Mouse (Mus musculus) hindbrain, embryonic 15.5 days (tissue): Measurements from ENCODE around the gene Ston1. TPM values are rescaled to one million over a fixed set of nuclear protein-coding genes. Genes with fewer than 3 reads are reported as not detected.

Experiments used
- ATAC-seq: fragments of 200-750 bp; cut with Nextera tagmentation; 2 replicates; pipeline ENCODE4 v1.8.0; 2017; ENCODE audit warnings: low read depth, moderate number of reproducible peaks, moderate TSS enrichment; ENCODE audit not compliant: low FRiP score
- H3K27ac ChIP-seq: fragments of 300-500 bp; sonication (generic); replicated peaks from 2 replicates; pipeline ENCODE4 v1.5.1; 2015; ENCODE audit warnings: mild to moderate bottlenecking, inconsistent platforms
- H3K27me3 ChIP-seq: fragments of 300-500 bp; sonication (generic); 2 replicates; pipeline ENCODE4 v1.6.1; 2015; ENCODE audit warnings: control low read depth, inconsistent platforms
- H3K36me3 ChIP-seq: fragments of 300-500 bp; sonication (generic); 2 replicates; pipeline ENCODE4 v1.6.1; 2015; ENCODE audit warnings: control low read depth, inconsistent platforms
- H3K4me1 ChIP-seq: fragments of 300-500 bp; sonication (generic); replicated peaks from 2 replicates; pipeline ENCODE4 v1.6.1; 2015; ENCODE audit warnings: control low read depth, inconsistent platforms
- H3K4me2 ChIP-seq: fragments of 300-500 bp; sonication (generic); 2 replicates; pipeline ENCODE4 v1.6.1; 2015; ENCODE audit warnings: moderate library complexity, mild to moderate bottlenecking, inconsistent platforms
- H3K4me3 ChIP-seq: fragments of 300-500 bp; sonication (generic); 2 replicates; pipeline ENCODE4 v1.5.1; 2015; ENCODE audit warnings: mild to moderate bottlenecking, inconsistent platforms
- H3K9ac ChIP-seq: fragments of 300-500 bp; sonication (generic); 2 replicates; pipeline ENCODE4 v1.6.1; 2015; ENCODE audit warnings: inconsistent platforms
- H3K9me3 ChIP-seq: fragments of 300-500 bp; sonication (generic); 2 replicates; pipeline ENCODE4 v1.6.1; 2016; ENCODE audit warnings: control low read depth, inconsistent platforms
- WGBS: fragments of 180-500 bp; shearing (Covaris S2); methylation state at CpG from one replicate; pipeline ENCODE4 v1.1.7; 2015; 5-methylcytosine and 5-hydroxymethylcytosine counted together
- polyA plus RNA-seq: library from polyadenylated mRNA; unstranded; fragments of >200 nt; fragmentation: Nextera tagmentation; extraction: Ambion mirVana; gene quantifications from 2 replicates; pipeline ENCODE4 v1.2.1, GENCODE M21; 2015

Ston1 gene
- polyA plus RNA-seq, 1 experiment from 2014 or later, result 1.7 TPM

GRCm38 (mm10) chr17:88629381-88629759, 31.9 kb downstream of the Ston1 start:
- peak overlapping the region; percentile 84 for H3K27ac ChIP-seq
- peak; percentile 76 for ATAC-seq
- H3K4me3 ChIP-seq, result no peak overlapping the region
- no peaks in the 10 kb centered on the region for H3K9me3 ChIP-seq
- no peak overlapping the region for H3K4me2 ChIP-seq
- no peaks in the 10 kb centered on the region for H3K36me3 ChIP-seq
- H3K9ac ChIP-seq, result no peak overlapping the region
- no peaks in the 10 kb centered on the region for H3K27me3 ChIP-seq
- peaks cover 22% of the 10 kb centered on the region for H3K4me1 ChIP-seq
- 31% methylated on average over 4 of the region's 4 CpGs for WGBS

GRCm38 (mm10) chr17:88629931-88630553, 32.6 kb downstream of the Ston1 start:
- peaks cover 22% of the 10 kb centered on the region for H3K4me1 ChIP-seq
- peak overlapping the region; percentile 84 for H3K27ac ChIP-seq
- H3K4me3 ChIP-seq, result no peak overlapping the region
- no peak overlapping the region for H3K9ac ChIP-seq
- ATAC-seq, result peak; percentile 63
- no peaks in the 10 kb centered on the region for H3K36me3 ChIP-seq
- no peaks in the 10 kb centered on the region for H3K9me3 ChIP-seq
- H3K27me3 ChIP-seq, result no peaks in the 10 kb centered on the region
- 9% methylated on average over 11 of the region's 11 CpGs for WGBS
- H3K4me2 ChIP-seq, result no peak overlapping the region

- Histone ChIP-seq H3K4me1 (peaks cover 22% of the 10 kb centered on the region), H3K27ac (peak overlapping the region; percentile 84), H3K4me3 (no peak overlapping the region), H3K9ac (no peak overlapping the region), H3K36me3 (no peaks in the 10 kb centered on the region), H3K9me3 (no peaks in the 10 kb centered on the region), H3K4me2 (no peak overlapping the region), H3K27me3 (no peaks in the 10 kb centered on the region)
- no peak for ATAC-seq
- WGBS, result 69% methylated on average over 3 of the region's 3 CpGs
Measured at GRCm38 (mm10) chr17:88630554-88630948, 33.1 kb downstream of the Ston1 start.

GRCm38 (mm10) chr17:88632631-88633030, 35.1 kb downstream of the Ston1 start:
- H3K4me2 ChIP-seq, result no peak overlapping the region
- H3K9ac ChIP-seq, result no peak overlapping the region
- H3K4me1 ChIP-seq, result peaks cover 22% of the 10 kb centered on the region
- H3K27ac ChIP-seq, result no peak overlapping the region
- H3K36me3 ChIP-seq, result no peaks in the 10 kb centered on the region
- no peak overlapping the region for H3K4me3 ChIP-seq
- no peaks in the 10 kb centered on the region for H3K27me3 ChIP-seq
- no peak for ATAC-seq
- no peaks in the 10 kb centered on the region for H3K9me3 ChIP-seq
- WGBS, result 98% methylated on average over 3 of the region's 3 CpGs

- no peak overlapping the region for H3K9ac ChIP-seq
- 82% methylated on average over 14 of the region's 14 CpGs for WGBS
- H3K9me3 ChIP-seq, result no peaks in the 10 kb centered on the region
- H3K27ac ChIP-seq, result no peak overlapping the region
- H3K36me3 ChIP-seq, result no peaks in the 10 kb centered on the region
- H3K4me1 ChIP-seq, result no peaks in the 10 kb centered on the region; the same call in 1 of the 2 replicates
- no peak overlapping the region for H3K4me2 ChIP-seq
- no peak overlapping the region for H3K4me3 ChIP-seq
- ATAC-seq, result no peak
- no peaks in the 10 kb centered on the region for H3K27me3 ChIP-seq
Measured at GRCm38 (mm10) chr17:88636076-88636475, 38.6 kb downstream of the Ston1 start.

GRCm38 (mm10) chr17:88636587-88636986, 39.1 kb downstream of the Ston1 start:
- H3K27ac ChIP-seq, result no peak overlapping the region
- peak; percentile 23; the same call in 1 of the 2 replicates for ATAC-seq
- no peaks in the 10 kb centered on the region for H3K9me3 ChIP-seq
- H3K9ac ChIP-seq, result no peak overlapping the region
- H3K4me2 ChIP-seq, result no peak overlapping the region
- WGBS, result 30% methylated on average over 12 of the region's 12 CpGs
- H3K4me1 ChIP-seq, result no peaks in the 10 kb centered on the region
- H3K4me3 ChIP-seq, result no peak overlapping the region
- H3K27me3 ChIP-seq, result no peaks in the 10 kb centered on the region
- no peaks in the 10 kb centered on the region for H3K36me3 ChIP-seq

GRCm38 (mm10) chr17:88641012-88641411, 43.5 kb downstream of the Ston1 start:
- Histone ChIP-seq H3K27me3 (no peaks in the 10 kb centered on the region), H3K4me1 (no peaks in the 10 kb centered on the region), H3K9me3 (no peaks in the 10 kb centered on the region), H3K9ac (no peak overlapping the region), H3K36me3 (no peaks in the 10 kb centered on the region), H3K4me2 (no peak overlapping the region), H3K4me3 (no peak overlapping the region), H3K27ac (no peak overlapping the region)
- ATAC-seq, result no peak
- WGBS, result 33% methylated on average over 6 of the region's 6 CpGs

GRCm38 (mm10) chr17:88641836-88642235, 44.4 kb downstream of the Ston1 start:
- Histone ChIP-seq H3K36me3 (no peaks in the 10 kb centered on the region), H3K9ac (no peak overlapping the region), H3K9me3 (no peaks in the 10 kb centered on the region), H3K4me3 (no peak overlapping the region), H3K4me2 (no peak overlapping the region), H3K27me3 (no peaks in the 10 kb centered on the region), H3K27ac (no peak overlapping the region), H3K4me1 (no peaks in the 10 kb centered on the region)
- ATAC-seq, result no peak
- WGBS, result 90% methylated on average over 8 of the region's 8 CpGs

- no peaks in the 10 kb centered on the region for H3K4me1 ChIP-seq
- ATAC-seq, result no peak
- WGBS, result 91% methylated on average over 7 of the region's 7 CpGs
Measured at GRCm38 (mm10) chr17:88644876-88645275, 47.4 kb downstream of the Ston1 start.

GRCm38 (mm10) chr17:88645299-88645698, 47.8 kb downstream of the Ston1 start:
- no peaks in the 10 kb centered on the region for H3K9me3 ChIP-seq
- H3K9ac ChIP-seq, result no peak overlapping the region
- no peak overlapping the region for H3K27ac ChIP-seq
- H3K36me3 ChIP-seq, result no peaks in the 10 kb centered on the region
- H3K4me1 ChIP-seq, result no peaks in the 10 kb centered on the region
- no peak overlapping the region for H3K4me2 ChIP-seq
- 94% methylated on average over 11 of the region's 11 CpGs for WGBS
- no peak overlapping the region for H3K4me3 ChIP-seq
- no peaks in the 10 kb centered on the region for H3K27me3 ChIP-seq
- ATAC-seq, result no peak

More at GRCm38 (mm10) chr17:88644876-88645275, 47.4 kb downstream of the Ston1 start:
- no peak overlapping the region for H3K9ac ChIP-seq
- no peaks in the 10 kb centered on the region for H3K36me3 ChIP-seq
- H3K9me3 ChIP-seq, result no peaks in the 10 kb centered on the region
- no peaks in the 10 kb centered on the region for H3K27me3 ChIP-seq
- no peak overlapping the region for H3K4me3 ChIP-seq
- H3K4me2 ChIP-seq, result no peak overlapping the region
- H3K27ac ChIP-seq, result no peak overlapping the region

- H3K27me3 ChIP-seq, result no peaks in the 10 kb centered on the region
- no peaks in the 10 kb centered on the region for H3K36me3 ChIP-seq
- H3K9ac ChIP-seq, result no peak overlapping the region
- H3K4me1 ChIP-seq, result 0 out of 2 replicates have a peak, but pooled peaks cover 3% of the 10 kb centered on the region
- H3K4me3 ChIP-seq, result no peak overlapping the region
- no peaks in the 10 kb centered on the region for H3K9me3 ChIP-seq
- H3K27ac ChIP-seq, result no peak overlapping the region
- ATAC-seq, result no peak
- WGBS, result 95% methylated on average over 3 of the region's 3 CpGs
- H3K4me2 ChIP-seq, result no peak overlapping the region
Measured at GRCm38 (mm10) chr17:88647149-88647548, 49.7 kb downstream of the Ston1 start.

GRCm38 (mm10) chr17:88652010-88652409, 54.5 kb downstream of the Ston1 start:
- no peaks in the 10 kb centered on the region for H3K9me3 ChIP-seq
- H3K27ac ChIP-seq, result no peak overlapping the region
- H3K4me2 ChIP-seq, result no peak overlapping the region
- H3K9ac ChIP-seq, result no peak overlapping the region
- 5% methylated on average over 9 of the region's 9 CpGs for WGBS
- no peak overlapping the region for H3K4me3 ChIP-seq
- ATAC-seq, result no peak
- H3K27me3 ChIP-seq, result no peaks in the 10 kb centered on the region
- H3K4me1 ChIP-seq, result peaks cover 12% of the 10 kb centered on the region
- H3K36me3 ChIP-seq, result no peaks in the 10 kb centered on the region
